8 mouse cellular contexts compared by ENCODE assay signal in genomic region chr3:141491272-141491950, GRCm38 (mm10). TPM values are rescaled to one million over a fixed set of nuclear protein-coding genes. Genes with fewer than 3 reads are reported as not detected.
DNase-seq lines count a peak whose midpoint lies in the region; ATAC-seq and TF ChIP-seq lines count a peak whose summit lies in the region.

No protein-coding gene starts in this region.

- peak overlapping the region; percentile 16; the same call in 1 of the 2 replicates for H3K4me3 ChIP-seq in kidney, postnatal 0 days (replicated peaks; ENCODE audit: low read depth, low read length)
- no peak overlapping the region for H3K4me3 ChIP-seq in heart, embryonic 14.5 days (ENCODE audit: control insufficient read depth in 1 of 2, insufficient read depth in 1 of 2, low read depth in 1 of 2, low read length in 2 of 2)

- ATAC-seq in kidney, postnatal 0 days (replicated peaks; ENCODE audit: low FRiP score, low read depth), result peak; percentile 75
- peak; percentile 39; the same call in 1 of the 2 replicates for ATAC-seq in heart, embryonic 14.5 days (ENCODE audit: insufficient number of reproducible peaks, insufficient read depth, low FRiP score, low read depth)
- ATAC-seq in megakaryocyte progenitor cell, adult 5-6 weeks (replicated peaks; ENCODE audit: poor library complexity), result peak; percentile 32

- peaks cover 11% of the 10 kb centered on the region; the same call in 1 of the 2 replicates for H3K4me1 ChIP-seq in kidney, postnatal 0 days (replicated peaks; ENCODE audit: insufficient read depth, low read length)
- H3K4me1 ChIP-seq in heart, embryonic 14.5 days (ENCODE audit: control insufficient read depth in 2 of 2, insufficient read depth in 2 of 2, low read length in 2 of 2), result peaks cover 5 to 14% of the 10 kb centered on the region in 2 experiments; a peak in 3 of 4 replicates

- no peak for TF ChIP-seq CTCF in kidney, postnatal 0 days (IDR thresholded peaks at IDR 0.05; ENCODE audit: low read depth)

- peak overlapping the region; percentile 75 for H3K27ac ChIP-seq in kidney, postnatal 0 days
- peak overlapping the region; percentile 77 to 81 for H3K27ac ChIP-seq in heart, embryonic 14.5 days (replicated peaks in 1 of 2; ENCODE audit: control insufficient read depth in 1 of 2, insufficient read depth in 1 of 2, low read depth in 2 of 2, low read length in 2 of 2)

- no peak overlapping the region for H3K9ac ChIP-seq in kidney, postnatal 0 days (ENCODE audit: low read depth, low read length)
- H3K9ac ChIP-seq in heart, embryonic 14.5 days (ENCODE audit: low read length), result no peak overlapping the region; the same call in 1 of the 2 replicates

- H3K9me3 ChIP-seq in kidney, postnatal 0 days (replicated peaks; ENCODE audit: low read length), result no peaks in the 10 kb centered on the region
- H3K9me3 ChIP-seq in heart, embryonic 14.5 days (ENCODE audit: control insufficient read depth, low read length), result no peaks in the 10 kb centered on the region

- no peaks in the 10 kb centered on the region for H3K27me3 ChIP-seq in kidney, postnatal 0 days (ENCODE audit: insufficient read depth, low read length)
- H3K27me3 ChIP-seq in heart, embryonic 14.5 days (ENCODE audit: control insufficient read depth, insufficient read depth, low read length), result no peaks in the 10 kb centered on the region

- H3K4me2 ChIP-seq in kidney, postnatal 0 days (ENCODE audit: low read length), result peak overlapping the region; percentile 43
- peak overlapping the region; percentile 49 for H3K4me2 ChIP-seq in heart, embryonic 14.5 days (ENCODE audit: low read length)

- peak; percentile 84 for DNase-seq in kidney, postnatal 0 days (ENCODE audit: low spot score)
- no peak for DNase-seq in kidney, adult 18-20 months
- DNase-seq in brain, adult 2 months (ENCODE audit: low read depth, low spot score), result peak; percentile 63
- DNase-seq in layer of hippocampus, postnatal 25 days (ENCODE audit: extremely low spot score in 1 of 2, low spot score in 1 of 2), result no peak
- DNase-seq in cerebellum, postnatal 4 days (ENCODE audit: low spot score in 2 of 2), result no peak
- DNase-seq in layer of hippocampus, postnatal 14 days (ENCODE audit: low spot score in 2 of 2), result no peak

- no peaks in the 10 kb centered on the region for H3K36me3 ChIP-seq in kidney, postnatal 0 days (ENCODE audit: insufficient read depth, low read length)
- no peaks in the 10 kb centered on the region for H3K36me3 ChIP-seq in heart, embryonic 14.5 days (ENCODE audit: control insufficient read depth, insufficient read depth, low read length)

- 8% methylated on average over 5 of the region's 5 CpGs for whole genome bisulfite sequencing in kidney, postnatal 0 days
- 36% methylated on average over 5 of the region's 5 CpGs for WGBS in heart, embryonic 14.5 days

RNA-seq across cellular contexts. Expression of gene Unc5c, which starts 26.4 kb away (rescaled TPM):
- polyA plus RNA-seq in kidney, postnatal 0 days (2015; fragmentation: Nextera tagmentation; extraction: Ambion mirVana), result 13.6 and 15.6 TPM in 2 replicates
- 2.0 and 3.4 TPM in 2 replicates for polyA plus RNA-seq in heart, embryonic 14.5 days (2014; fragmentation: Nextera tagmentation; extraction: Ambion mirVana)
- total RNA-seq in megakaryocyte progenitor cell, adult 5-6 weeks (2015), result not detected in 2 replicates
- not detected in 2 replicates for total RNA-seq in megakaryocyte progenitor cell, adult 5-6 weeks (2017)
- 10 to 100 TPM; 36.8 to 48.3 TPM for total RNA-seq in layer of hippocampus, postnatal 25 days (2021)
- total RNA-seq in layer of hippocampus, postnatal 14 days (2021), result 10 to 100 TPM; 42.5 to 47.9 TPM

Comparison
In these comparisons a context has a peak if more than half of its experiments do, and no peak if none do; other contexts are left out.
1. DNase-seq: peak in kidney, postnatal 0 days (single experiment) and brain, adult 2 months (single experiment); none in kidney, adult 18-20 months (single experiment), layer of hippocampus, postnatal 25 days (0 of 2), cerebellum, postnatal 4 days (0 of 2) and layer of hippocampus, postnatal 14 days (0 of 2).
2. RNA of gene Unc5c, which starts 26.4 kb away (total RNA-seq): 36.8 to 48.3 TPM in layer of hippocampus, postnatal 25 days and 42.5 to 47.9 TPM in layer of hippocampus, postnatal 14 days; not detected in megakaryocyte progenitor cell, adult 5-6 weeks; every median in the first group is over 10 times any median in the second.
3. Peak in every context shown above with its lines, with median percentiles within 50 percentile points of each other: ATAC-seq.